Mouse (Mus musculus): ENCODE data around the gene Nedd4. TPM values are rescaled to one million over a fixed set of nuclear protein-coding genes. Genes with fewer than 3 reads are reported as not detected.

The Nedd4 gene
- polyA plus RNA-seq, 1 experiment from 2014 or later = 415 TPM

DNA sequence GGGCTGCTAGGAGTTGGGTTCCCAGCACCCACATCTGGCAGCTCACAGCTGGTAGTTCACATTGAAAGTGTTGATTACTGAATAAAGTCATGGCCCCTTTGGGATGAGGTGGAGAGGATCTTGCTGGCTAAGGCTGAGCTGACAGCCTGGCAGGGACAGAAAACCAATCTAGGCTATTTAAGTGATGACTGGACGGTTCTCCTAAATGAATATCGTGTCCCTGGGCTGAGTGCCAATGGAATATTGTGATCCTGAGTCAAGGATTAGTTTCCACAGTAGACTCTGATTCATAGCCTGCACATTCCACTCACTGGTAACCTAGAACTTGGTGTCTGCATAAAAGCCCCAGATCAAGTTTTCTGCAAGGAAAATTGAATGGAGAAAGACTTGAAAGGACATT, 39.9 kb downstream of the Nedd4 start:
- whole genome bisulfite sequencing = 38% methylated on average over 2 of the region's 2 CpGs
- Histone ChIP-seq H3K36me3 (ENCODE audit: control insufficient read depth, insufficient read depth) (peaks cover 23% of the 10 kb centered on the region), H3K9me3 (ENCODE audit: control insufficient read depth, low read length) (no peaks in the 10 kb centered on the region), H3K4me1 (replicated peaks; ENCODE audit: control insufficient read depth, insufficient read depth, low read length) (peaks cover 14% of the 10 kb centered on the region), H3K9ac (replicated peaks; ENCODE audit: low read depth, low read length) (no peak overlapping the region), H3K27ac (ENCODE audit: low read length) (no peak overlapping the region), H3K27me3 (replicated peaks; ENCODE audit: control insufficient read depth, insufficient read depth, low read length) (no peaks in the 10 kb centered on the region), H3K4me2 (ENCODE audit: low read length) (no peak overlapping the region), H3K4me3 (replicated peaks; ENCODE audit: low read length) (no peak overlapping the region)
- no peak for ATAC-seq

DNA sequence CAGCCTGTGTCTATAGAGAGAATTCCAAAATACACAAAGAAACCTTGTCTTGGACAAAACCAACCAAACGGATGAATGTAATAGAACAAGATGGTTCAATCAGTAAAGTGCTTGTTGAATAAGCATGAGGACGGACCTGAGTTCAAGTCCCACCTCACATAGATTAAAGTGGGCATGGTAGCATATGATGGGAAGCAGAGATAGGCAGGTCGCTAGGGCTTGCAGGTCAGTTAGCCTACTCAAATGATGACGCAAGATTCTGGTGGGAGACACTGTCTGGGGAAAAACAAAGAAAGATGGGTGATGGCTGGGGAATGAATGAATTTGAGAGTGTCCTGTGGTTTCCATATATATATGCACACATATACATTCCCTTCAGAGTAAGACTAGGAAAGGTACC, 41.0 kb downstream of the Nedd4 start:
- Histone ChIP-seq H3K4me3 (replicated peaks; ENCODE audit: low read length) (no peak overlapping the region), H3K9ac (replicated peaks; ENCODE audit: low read depth, low read length) (no peak overlapping the region), H3K27me3 (replicated peaks; ENCODE audit: control insufficient read depth, insufficient read depth, low read length) (no peaks in the 10 kb centered on the region), H3K36me3 (ENCODE audit: control insufficient read depth, insufficient read depth) (peaks cover 23% of the 10 kb centered on the region), H3K4me2 (ENCODE audit: low read length) (no peak overlapping the region), H3K4me1 (replicated peaks; ENCODE audit: control insufficient read depth, insufficient read depth, low read length) (peaks cover 9% of the 10 kb centered on the region), H3K27ac (ENCODE audit: low read length) (no peak overlapping the region), H3K9me3 (ENCODE audit: control insufficient read depth, low read length) (no peaks in the 10 kb centered on the region)
- 92% methylated on average over 4 of the region's 4 CpGs for WGBS
- no peak for ATAC-seq

DNA sequence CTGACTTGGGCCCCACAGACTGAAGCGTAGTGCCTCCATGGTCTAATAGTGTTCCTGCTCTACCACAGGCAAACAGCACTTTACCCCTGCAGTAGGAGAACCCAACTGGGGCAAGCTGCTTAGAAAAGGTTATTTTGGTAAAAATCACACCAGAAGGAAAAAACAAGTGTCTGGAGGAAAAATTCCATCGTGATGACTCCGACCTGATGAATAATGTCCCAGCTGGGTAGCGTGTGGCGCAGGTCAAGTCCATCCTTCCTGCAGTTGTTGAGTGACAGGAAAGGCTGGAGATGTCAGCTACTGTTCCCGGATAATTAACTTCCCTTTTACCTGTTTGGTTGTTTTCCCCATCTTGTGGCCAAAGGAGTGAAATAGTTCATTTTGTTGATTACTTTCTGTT, 41.6 kb downstream of the Nedd4 start:
- Histone ChIP-seq H3K9me3 (ENCODE audit: control insufficient read depth, low read length) (no peaks in the 10 kb centered on the region), H3K36me3 (ENCODE audit: control insufficient read depth, insufficient read depth) (peaks cover 23% of the 10 kb centered on the region), H3K27ac (ENCODE audit: low read length) (no peak overlapping the region), H3K4me3 (replicated peaks; ENCODE audit: low read length) (no peak overlapping the region), H3K9ac (replicated peaks; ENCODE audit: low read depth, low read length) (no peak overlapping the region), H3K4me1 (replicated peaks; ENCODE audit: control insufficient read depth, insufficient read depth, low read length) (peaks cover 6% of the 10 kb centered on the region), H3K27me3 (replicated peaks; ENCODE audit: control insufficient read depth, insufficient read depth, low read length) (no peaks in the 10 kb centered on the region), H3K4me2 (ENCODE audit: low read length) (no peak overlapping the region)
- 84% methylated on average over 6 of the region's 6 CpGs for WGBS
- no peak for ATAC-seq

DNA sequence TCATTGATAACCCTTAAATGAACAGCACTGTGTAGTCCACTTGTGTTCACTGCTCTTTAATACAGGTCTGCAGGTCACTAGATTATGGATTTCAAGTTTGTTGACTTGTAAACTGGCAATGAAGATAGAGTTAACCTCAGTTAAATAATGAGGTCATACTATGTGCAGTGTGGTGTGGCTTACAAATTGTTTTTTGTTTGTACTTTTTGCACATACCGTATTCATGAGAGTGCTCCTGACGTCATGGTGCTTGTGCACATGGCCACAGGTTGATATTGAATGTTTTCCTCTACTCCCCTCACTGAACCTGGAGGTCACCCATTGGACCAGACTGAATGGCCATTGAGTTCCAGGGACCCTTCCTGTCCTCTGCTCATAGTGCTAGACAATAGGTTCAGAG, 43.1 kb downstream of the Nedd4 start:
- no peak overlapping the region for H3K4me2 ChIP-seq (ENCODE audit: low read length)
- peaks cover 2% of the 10 kb centered on the region; the same call in 1 of the 2 replicates for H3K4me1 ChIP-seq (replicated peaks; ENCODE audit: control insufficient read depth, insufficient read depth, low read length)
- ATAC-seq = no peak
- 73% methylated on average over 2 of the region's 2 CpGs for WGBS
- H3K9me3 ChIP-seq (ENCODE audit: control insufficient read depth, low read length) = no peaks in the 10 kb centered on the region
- H3K36me3 ChIP-seq (ENCODE audit: control insufficient read depth, insufficient read depth) = peaks cover 27% of the 10 kb centered on the region
- H3K27me3 ChIP-seq (replicated peaks; ENCODE audit: control insufficient read depth, insufficient read depth, low read length) = no peaks in the 10 kb centered on the region
- no peak overlapping the region for H3K27ac ChIP-seq (ENCODE audit: low read length)
- H3K4me3 ChIP-seq (replicated peaks; ENCODE audit: low read length) = no peak overlapping the region
- no peak overlapping the region for H3K9ac ChIP-seq (replicated peaks; ENCODE audit: low read depth, low read length)

DNA sequence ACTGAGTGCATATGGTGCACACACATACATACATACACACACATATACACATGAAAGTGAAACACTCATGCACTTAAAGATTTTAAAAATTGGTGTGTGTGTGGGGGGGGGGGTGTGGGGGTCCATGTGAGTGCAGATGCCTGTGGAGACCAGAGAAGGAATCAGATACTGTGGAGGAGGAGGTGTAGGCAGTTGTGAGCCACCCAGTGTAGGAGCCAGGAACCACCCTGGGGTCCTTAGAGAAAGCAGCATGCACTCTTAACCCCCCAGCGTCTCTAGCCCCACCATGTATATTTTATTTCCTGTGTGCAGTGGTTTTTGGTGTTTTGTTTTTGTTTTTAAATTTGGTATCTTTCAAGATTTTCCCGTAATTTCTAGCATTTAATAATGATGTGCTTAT, 45.9 kb downstream of the Nedd4 start:
- Histone ChIP-seq H3K27me3 (replicated peaks; ENCODE audit: control insufficient read depth, insufficient read depth, low read length) (no peaks in the 10 kb centered on the region), H3K27ac (ENCODE audit: low read length) (no peak overlapping the region), H3K9me3 (ENCODE audit: control insufficient read depth, low read length) (no peaks in the 10 kb centered on the region), H3K36me3 (ENCODE audit: control insufficient read depth, insufficient read depth) (peaks cover 30% of the 10 kb centered on the region), H3K4me3 (replicated peaks; ENCODE audit: low read length) (no peak overlapping the region), H3K4me2 (ENCODE audit: low read length) (no peak overlapping the region), H3K4me1 (replicated peaks; ENCODE audit: control insufficient read depth, insufficient read depth, low read length) (no peaks in the 10 kb centered on the region), H3K9ac (replicated peaks; ENCODE audit: low read depth, low read length) (no peak overlapping the region)
- WGBS = 85% methylated on average over 2 of the region's 2 CpGs
- no peak for ATAC-seq

DNA sequence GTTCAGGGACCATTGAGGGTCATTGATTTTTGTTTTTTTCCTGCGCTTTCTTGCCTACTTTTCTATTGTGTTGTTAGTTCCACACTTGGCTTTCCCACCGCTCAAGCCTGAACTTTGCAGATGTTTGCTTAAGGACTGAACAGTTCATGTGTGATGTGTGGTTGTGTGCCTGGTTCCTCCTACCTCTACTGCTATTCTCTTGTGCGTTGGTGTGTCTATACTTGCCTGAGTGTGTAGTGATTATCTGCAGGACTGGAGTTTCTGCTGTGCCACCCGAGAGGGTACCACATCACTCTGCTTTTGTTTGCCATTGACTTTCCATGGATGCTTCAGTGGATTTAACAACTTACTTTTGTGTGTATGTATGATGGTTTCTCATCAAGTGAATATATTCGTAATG, 46.5 kb downstream of the Nedd4 start:
- Histone ChIP-seq H3K4me1 (replicated peaks; ENCODE audit: control insufficient read depth, insufficient read depth, low read length) (no peaks in the 10 kb centered on the region), H3K27ac (ENCODE audit: low read length) (no peak overlapping the region), H3K27me3 (replicated peaks; ENCODE audit: control insufficient read depth, insufficient read depth, low read length) (no peaks in the 10 kb centered on the region), H3K4me2 (ENCODE audit: low read length) (no peak overlapping the region), H3K4me3 (replicated peaks; ENCODE audit: low read length) (no peak overlapping the region), H3K9ac (replicated peaks; ENCODE audit: low read depth, low read length) (no peak overlapping the region), H3K36me3 (ENCODE audit: control insufficient read depth, insufficient read depth) (peaks cover 30% of the 10 kb centered on the region), H3K9me3 (ENCODE audit: control insufficient read depth, low read length) (no peaks in the 10 kb centered on the region)
- no peak for ATAC-seq
- 84% methylated on average over 5 of the region's 5 CpGs for WGBS

DNA sequence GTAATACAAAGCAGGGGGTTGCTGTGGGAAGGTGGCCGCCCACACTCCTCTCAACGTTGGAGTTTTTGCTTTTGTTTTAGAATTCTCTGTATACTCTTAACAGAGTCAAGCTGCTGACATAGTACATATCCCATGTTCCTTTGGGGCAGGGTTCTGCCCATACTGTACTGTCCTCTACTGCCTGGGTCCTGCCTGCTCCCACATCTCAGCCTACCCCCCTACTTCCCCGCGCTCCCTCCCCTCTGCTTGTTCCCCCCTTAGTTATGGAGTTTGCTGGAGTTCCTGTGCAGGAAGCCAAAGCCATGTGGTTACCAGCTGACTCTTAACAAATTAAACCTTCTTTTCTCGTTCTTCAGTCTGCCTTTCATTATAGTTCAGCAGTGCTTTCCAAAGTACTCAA, 47.9 kb downstream of the Nedd4 start:
- peaks cover 23% of the 10 kb centered on the region for H3K36me3 ChIP-seq (ENCODE audit: control insufficient read depth, insufficient read depth)
- no peaks in the 10 kb centered on the region for H3K27me3 ChIP-seq (replicated peaks; ENCODE audit: control insufficient read depth, insufficient read depth, low read length)
- 82% methylated on average over 5 of the region's 5 CpGs for WGBS
- H3K9me3 ChIP-seq (ENCODE audit: control insufficient read depth, low read length) = no peaks in the 10 kb centered on the region
- no peak overlapping the region for H3K4me3 ChIP-seq (replicated peaks; ENCODE audit: low read length)
- no peak overlapping the region for H3K27ac ChIP-seq (ENCODE audit: low read length)
- H3K9ac ChIP-seq (replicated peaks; ENCODE audit: low read depth, low read length) = no peak overlapping the region
- no peaks in the 10 kb centered on the region for H3K4me1 ChIP-seq (replicated peaks; ENCODE audit: control insufficient read depth, insufficient read depth, low read length)
- ATAC-seq = no peak
- H3K4me2 ChIP-seq (ENCODE audit: low read length) = no peak overlapping the region

DNA sequence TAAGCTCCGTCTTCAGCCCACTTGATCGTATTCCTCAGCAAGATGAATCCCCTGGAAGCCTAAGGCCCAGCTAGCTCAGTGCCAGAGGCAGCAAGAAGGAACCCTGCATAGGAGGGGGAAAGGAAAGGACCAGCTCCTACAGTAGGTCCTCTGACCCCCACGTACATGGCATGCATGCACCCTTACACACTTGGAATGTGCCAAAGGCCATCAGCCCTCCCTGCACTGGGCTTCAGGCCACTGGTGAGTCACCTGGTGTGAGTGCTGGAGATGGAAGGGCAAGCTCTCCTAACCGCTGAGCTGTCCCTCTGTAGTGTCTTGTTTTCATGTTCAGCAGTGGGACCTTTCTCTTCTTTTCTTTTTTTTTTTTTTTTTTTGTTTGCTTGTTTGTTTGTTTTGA, 52.8 kb downstream of the Nedd4 start:
- Histone ChIP-seq H3K4me2 (ENCODE audit: low read length) (no peak overlapping the region), H3K27ac (ENCODE audit: low read length) (no peak overlapping the region), H3K9me3 (ENCODE audit: control insufficient read depth, low read length) (no peaks in the 10 kb centered on the region), H3K9ac (replicated peaks; ENCODE audit: low read depth, low read length) (no peak overlapping the region), H3K27me3 (replicated peaks; ENCODE audit: control insufficient read depth, insufficient read depth, low read length) (no peaks in the 10 kb centered on the region), H3K36me3 (ENCODE audit: control insufficient read depth, insufficient read depth) (peaks cover 39% of the 10 kb centered on the region), H3K4me3 (replicated peaks; ENCODE audit: low read length) (no peak overlapping the region), H3K4me1 (replicated peaks; ENCODE audit: control insufficient read depth, insufficient read depth, low read length) (no peaks in the 10 kb centered on the region)
- ATAC-seq = no peak
- 89% methylated on average over 4 of the region's 4 CpGs for WGBS

DNA sequence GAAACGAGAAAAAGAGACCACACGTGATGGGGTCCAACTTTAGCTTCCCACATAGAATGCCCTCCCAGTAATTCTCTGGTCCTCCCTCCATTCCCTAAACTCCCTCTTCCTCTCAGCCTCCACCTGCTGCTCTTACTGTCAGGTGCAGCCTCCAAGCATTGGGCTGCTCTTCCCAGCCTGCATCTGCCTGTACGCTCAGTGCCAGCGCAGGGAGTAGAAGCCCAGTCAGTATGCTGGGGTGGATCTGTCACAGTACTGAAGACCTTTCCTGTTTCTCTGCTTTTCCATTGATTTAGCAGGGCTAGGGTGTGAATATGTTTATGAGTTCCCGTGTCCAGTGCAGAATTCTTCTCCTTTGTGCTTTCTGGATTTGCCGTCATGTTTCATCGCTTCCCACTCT, 54.1 kb downstream of the Nedd4 start:
- WGBS = 88% methylated on average over 7 of the region's 7 CpGs
- H3K4me1 ChIP-seq (replicated peaks; ENCODE audit: control insufficient read depth, insufficient read depth, low read length) = no peaks in the 10 kb centered on the region
- H3K4me2 ChIP-seq (ENCODE audit: low read length) = no peak overlapping the region
- H3K27ac ChIP-seq (ENCODE audit: low read length) = no peak overlapping the region
- H3K27me3 ChIP-seq (replicated peaks; ENCODE audit: control insufficient read depth, insufficient read depth, low read length) = no peaks in the 10 kb centered on the region
- no peak overlapping the region for H3K4me3 ChIP-seq (replicated peaks; ENCODE audit: low read length)
- no peak for ATAC-seq
- no peak overlapping the region for H3K9ac ChIP-seq (replicated peaks; ENCODE audit: low read depth, low read length)
- no peaks in the 10 kb centered on the region for H3K9me3 ChIP-seq (ENCODE audit: control insufficient read depth, low read length)
- peaks cover 48% of the 10 kb centered on the region for H3K36me3 ChIP-seq (ENCODE audit: control insufficient read depth, insufficient read depth)

DNA sequence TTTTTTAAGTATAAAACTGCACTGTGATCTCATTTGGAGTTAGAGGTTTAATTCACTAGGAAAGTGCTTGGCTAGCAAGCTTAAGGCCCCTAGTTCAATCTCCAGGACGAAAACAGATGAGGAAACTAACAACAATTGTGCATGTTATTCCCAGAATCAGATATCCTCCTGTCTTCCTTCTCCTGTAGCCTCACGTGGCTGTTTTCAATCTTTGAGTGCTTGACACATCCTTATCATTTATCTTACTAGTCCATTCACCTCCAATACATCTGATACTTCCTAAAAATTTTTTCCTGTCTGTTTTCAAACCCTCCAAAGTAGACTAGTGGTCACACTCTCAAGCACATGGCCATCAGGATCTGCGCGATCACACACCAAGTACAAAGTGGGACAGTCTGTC, 57.0 kb downstream of the Nedd4 start:
- WGBS = 94% methylated on average over 4 of the region's 4 CpGs
- no peak for ATAC-seq
- peaks cover 55% of the 10 kb centered on the region for H3K36me3 ChIP-seq (ENCODE audit: control insufficient read depth, insufficient read depth)
- no peak overlapping the region for H3K27ac ChIP-seq (ENCODE audit: low read length)
- no peak overlapping the region for H3K4me2 ChIP-seq (ENCODE audit: low read length)
- no peak overlapping the region for H3K4me3 ChIP-seq (replicated peaks; ENCODE audit: low read length)
- no peaks in the 10 kb centered on the region for H3K27me3 ChIP-seq (replicated peaks; ENCODE audit: control insufficient read depth, insufficient read depth, low read length)
- no peaks in the 10 kb centered on the region for H3K4me1 ChIP-seq (replicated peaks; ENCODE audit: control insufficient read depth, insufficient read depth, low read length)
- no peak overlapping the region for H3K9ac ChIP-seq (replicated peaks; ENCODE audit: low read depth, low read length)
- H3K9me3 ChIP-seq (ENCODE audit: control insufficient read depth, low read length) = no peaks in the 10 kb centered on the region
